Mouse (Mus musculus): ENCODE data around the gene Dapk2. TPM values are rescaled to one million over a fixed set of nuclear protein-coding genes. Genes with fewer than 3 reads are reported as not detected.

Dapk2 gene
- polyA plus RNA-seq, 1 experiment from 2014 or later: 0.07 TPM

GRCm38 (mm10) chr9:66158885-66159430 is 935 bp downstream of the Dapk2 start:
- Histone ChIP-seq H3K79me2 (ENCODE audit: inconsistent target) (no peaks in the 10 kb centered on the region), H3K36me3 (ENCODE audit: inconsistent target) (no peaks in the 10 kb centered on the region), H3K4me3 (ENCODE audit: inconsistent target) (no peak overlapping the region), H3K27ac (no peak overlapping the region)
- WGBS (ENCODE audit: missing documents): 95% methylated on average over 6 of the region's 6 CpGs

GRCm38 (mm10) chr9:66160155-66160554 is 2.1 kb downstream of the Dapk2 start:
- no peak overlapping the region for H3K4me3 ChIP-seq (ENCODE audit: inconsistent target)

GRCm38 (mm10) chr9:66162995-66163394 is 5.0 kb downstream of the Dapk2 start:
- WGBS (ENCODE audit: missing documents): 81% methylated on average over 9 of the region's 9 CpGs
- no peaks in the 10 kb centered on the region for H3K79me2 ChIP-seq (ENCODE audit: inconsistent target)
- no peak overlapping the region for H3K27ac ChIP-seq
- H3K4me3 ChIP-seq (ENCODE audit: inconsistent target): no peak overlapping the region
- no peaks in the 10 kb centered on the region for H3K36me3 ChIP-seq (ENCODE audit: inconsistent target)

More at GRCm38 (mm10) chr9:66160155-66160554, 2.1 kb downstream of the Dapk2 start:
- Histone ChIP-seq H3K36me3 (ENCODE audit: inconsistent target) (no peaks in the 10 kb centered on the region), H3K79me2 (ENCODE audit: inconsistent target) (no peaks in the 10 kb centered on the region), H3K27ac (no peak overlapping the region)
- WGBS (ENCODE audit: missing documents): 100% methylated on average over 2 of the region's 2 CpGs

GRCm38 (mm10) chr9:66167222-66167621 is 9.2 kb downstream of the Dapk2 start:
- 85% methylated on average over 5 of the region's 5 CpGs for WGBS (ENCODE audit: missing documents)
- Histone ChIP-seq H3K79me2 (ENCODE audit: inconsistent target) (no peaks in the 10 kb centered on the region), H3K36me3 (ENCODE audit: inconsistent target) (no peaks in the 10 kb centered on the region), H3K4me3 (ENCODE audit: inconsistent target) (no peak overlapping the region), H3K27ac (no peak overlapping the region)

- H3K27ac ChIP-seq: no peak overlapping the region
- H3K79me2 ChIP-seq (ENCODE audit: inconsistent target): no peaks in the 10 kb centered on the region
- H3K36me3 ChIP-seq (ENCODE audit: inconsistent target): no peaks in the 10 kb centered on the region
- no peak overlapping the region for H3K4me3 ChIP-seq (ENCODE audit: inconsistent target)
- 86% methylated on average over 1 of the region's 1 CpGs for WGBS (ENCODE audit: missing documents)
These were observed 10.2 kb downstream of the Dapk2 start for GRCm38 (mm10) chr9:66168233-66168632.

- Histone ChIP-seq H3K27ac (no peak overlapping the region), H3K79me2 (ENCODE audit: inconsistent target) (no peaks in the 10 kb centered on the region), H3K4me3 (ENCODE audit: inconsistent target) (no peak overlapping the region), H3K36me3 (ENCODE audit: inconsistent target) (no peaks in the 10 kb centered on the region)
- WGBS (ENCODE audit: missing documents): 95% methylated on average over 5 of the region's 5 CpGs
These were observed 12.5 kb downstream of the Dapk2 start for GRCm38 (mm10) chr9:66170506-66170905.

- H3K4me3 ChIP-seq (ENCODE audit: inconsistent target): no peak overlapping the region
- 84% methylated on average over 11 of the region's 12 CpGs for WGBS (ENCODE audit: missing documents)
- no peaks in the 10 kb centered on the region for H3K36me3 ChIP-seq (ENCODE audit: inconsistent target)
- no peak overlapping the region for H3K27ac ChIP-seq
- H3K79me2 ChIP-seq (ENCODE audit: inconsistent target): no peaks in the 10 kb centered on the region
These were observed 13.4 kb downstream of the Dapk2 start for GRCm38 (mm10) chr9:66171275-66171921.

- Histone ChIP-seq H3K27ac (no peak overlapping the region), H3K79me2 (ENCODE audit: inconsistent target) (no peaks in the 10 kb centered on the region), H3K4me3 (ENCODE audit: inconsistent target) (no peak overlapping the region), H3K36me3 (ENCODE audit: inconsistent target) (no peaks in the 10 kb centered on the region)
- WGBS (ENCODE audit: missing documents): 95% methylated on average over 4 of the region's 5 CpGs
These were observed 15.4 kb downstream of the Dapk2 start for GRCm38 (mm10) chr9:66173316-66173855.

GRCm38 (mm10) chr9:66174985-66175384 is 17.0 kb downstream of the Dapk2 start:
- Histone ChIP-seq H3K4me3 (ENCODE audit: inconsistent target) (no peak overlapping the region), H3K36me3 (ENCODE audit: inconsistent target) (no peaks in the 10 kb centered on the region), H3K27ac (no peak overlapping the region), H3K79me2 (ENCODE audit: inconsistent target) (no peaks in the 10 kb centered on the region)
- WGBS (ENCODE audit: missing documents): 100% methylated on average over 3 of the region's 3 CpGs

- no peaks in the 10 kb centered on the region for H3K79me2 ChIP-seq (ENCODE audit: inconsistent target)
- H3K4me3 ChIP-seq (ENCODE audit: inconsistent target): no peak overlapping the region
- H3K27ac ChIP-seq: no peak overlapping the region
- WGBS (ENCODE audit: missing documents): 64% methylated on average over 1 of the region's 1 CpGs
- no peaks in the 10 kb centered on the region for H3K36me3 ChIP-seq (ENCODE audit: inconsistent target)
These were observed 20.0 kb downstream of the Dapk2 start for GRCm38 (mm10) chr9:66177975-66178374.

- 62% methylated on average over 6 of the region's 6 CpGs for WGBS (ENCODE audit: missing documents)
- no peaks in the 10 kb centered on the region for H3K79me2 ChIP-seq (ENCODE audit: inconsistent target)
- no peak overlapping the region for H3K27ac ChIP-seq
These were observed 21.8 kb downstream of the Dapk2 start for GRCm38 (mm10) chr9:66179795-66180194.

GRCm38 (mm10) chr9:66181126-66181825 is 23.3 kb downstream of the Dapk2 start:
- 94% methylated on average over 4 of the region's 4 CpGs for WGBS (ENCODE audit: missing documents)
- no peaks in the 10 kb centered on the region for H3K79me2 ChIP-seq (ENCODE audit: inconsistent target)
- H3K36me3 ChIP-seq (ENCODE audit: inconsistent target): no peaks in the 10 kb centered on the region
- no peak overlapping the region for H3K4me3 ChIP-seq (ENCODE audit: inconsistent target)
- no peak overlapping the region for H3K27ac ChIP-seq

More at GRCm38 (mm10) chr9:66179795-66180194, 21.8 kb downstream of the Dapk2 start:
- Histone ChIP-seq H3K4me3 (ENCODE audit: inconsistent target) (no peak overlapping the region), H3K36me3 (ENCODE audit: inconsistent target) (no peaks in the 10 kb centered on the region)

- H3K4me3 ChIP-seq (ENCODE audit: inconsistent target): no peak overlapping the region
These were observed 24.0 kb downstream of the Dapk2 start for GRCm38 (mm10) chr9:66181826-66182678.

GRCm38 (mm10) chr9:66182679-66182993 is 24.6 kb downstream of the Dapk2 start:
- 100% methylated on average over 3 of the region's 3 CpGs for WGBS (ENCODE audit: missing documents)
- H3K79me2 ChIP-seq (ENCODE audit: inconsistent target): no peaks in the 10 kb centered on the region
- no peaks in the 10 kb centered on the region for H3K36me3 ChIP-seq (ENCODE audit: inconsistent target)
- no peak overlapping the region for H3K27ac ChIP-seq
- H3K4me3 ChIP-seq (ENCODE audit: inconsistent target): no peak overlapping the region

More at GRCm38 (mm10) chr9:66181826-66182678, 24.0 kb downstream of the Dapk2 start:
- H3K79me2 ChIP-seq (ENCODE audit: inconsistent target): no peaks in the 10 kb centered on the region
- WGBS (ENCODE audit: missing documents): 78% methylated on average over 11 of the region's 11 CpGs
- H3K36me3 ChIP-seq (ENCODE audit: inconsistent target): no peaks in the 10 kb centered on the region
- no peak overlapping the region for H3K27ac ChIP-seq
